Mouse (Mus musculus): ENCODE results near the gene Utp14b.

Utp14b gene

DNA sequence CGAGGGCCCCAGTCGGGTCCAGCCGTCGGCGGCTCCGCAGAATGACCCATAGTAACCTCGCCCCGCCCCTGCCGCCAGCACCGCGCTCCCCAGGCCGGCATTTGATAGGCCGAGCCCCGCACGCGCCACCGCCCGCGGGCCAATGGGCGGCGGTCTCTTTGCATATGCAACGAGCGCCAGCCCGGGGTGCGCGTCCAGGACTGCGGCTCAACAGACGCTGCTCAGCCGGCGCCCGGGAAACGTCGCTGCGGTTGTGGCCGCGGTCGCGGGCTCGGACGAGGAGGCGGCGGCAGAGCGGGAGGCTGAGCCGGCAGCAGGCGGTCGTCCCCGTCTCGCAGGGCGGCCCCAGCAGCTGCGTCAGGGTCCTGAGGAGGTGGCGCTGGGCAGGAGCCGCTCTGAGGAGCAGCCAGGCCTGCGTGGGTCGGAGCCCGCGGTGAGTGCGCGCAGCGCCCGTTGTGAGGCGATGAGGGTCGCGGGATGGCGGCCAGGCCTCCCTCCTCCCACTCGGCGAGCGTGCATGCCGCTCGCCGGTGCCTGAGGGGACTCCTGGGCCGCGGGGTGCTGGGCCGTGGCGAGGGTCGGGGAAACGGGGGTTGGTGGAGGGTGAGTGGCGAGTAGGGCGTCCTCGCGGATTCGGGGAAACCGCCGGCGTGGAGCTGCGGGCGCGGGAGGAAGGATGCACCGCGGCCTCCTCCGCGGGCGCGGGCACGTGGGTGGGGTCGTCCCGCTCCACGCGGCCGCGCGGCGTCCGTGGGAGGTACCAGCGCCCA lies at the start of gene Utp14b, which contains the start of gene Acsl3:
TSS of gene Utp14b (plus strand) at position 368 of the 770 bp plus-strand sequence.
TSS of gene Acsl3 (plus strand) at position 155 of the 770 bp plus-strand sequence.
- peak; percentile 94 for DNase-seq (ENCODE audit: low spot score)

DNA sequence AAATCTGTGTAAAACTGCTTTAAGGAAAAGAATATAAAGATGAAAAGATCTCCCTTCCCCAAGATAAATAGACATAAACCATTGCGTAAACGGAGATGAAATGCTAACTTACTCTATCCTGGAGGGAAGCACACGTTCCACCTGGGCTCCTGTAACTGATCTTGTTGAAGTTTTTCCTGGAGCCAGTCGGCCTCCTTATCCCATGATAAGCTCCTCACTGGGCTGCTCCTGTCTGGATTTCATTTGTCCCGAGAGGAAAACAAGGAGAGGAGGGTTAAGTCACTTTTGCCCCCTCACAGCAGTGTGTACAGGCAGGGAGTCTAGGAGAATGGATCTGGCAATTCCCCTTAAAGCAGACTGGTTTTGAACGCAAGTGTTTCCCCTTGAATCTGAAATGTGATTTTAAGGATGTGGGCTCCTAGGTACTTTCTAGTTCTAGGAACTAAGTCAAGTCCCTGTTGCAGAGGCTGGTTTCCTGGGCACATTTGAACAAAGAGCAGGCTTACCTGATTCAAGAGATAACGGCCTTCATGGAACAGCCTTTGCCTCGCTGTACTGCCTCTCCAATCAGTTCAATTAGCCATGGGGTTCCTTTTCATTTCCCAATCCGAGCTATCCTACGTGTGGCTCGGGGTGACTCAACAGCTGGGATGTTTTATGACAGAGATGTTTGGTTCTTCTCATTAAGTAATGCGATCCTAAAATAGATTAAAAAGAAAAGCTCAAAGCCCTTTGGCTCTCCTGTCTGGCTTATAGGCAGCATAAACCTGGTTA lies 48.5 kb upstream of the Utp14b start:
- DNase-seq (ENCODE audit: low spot score): no peak

DNA sequence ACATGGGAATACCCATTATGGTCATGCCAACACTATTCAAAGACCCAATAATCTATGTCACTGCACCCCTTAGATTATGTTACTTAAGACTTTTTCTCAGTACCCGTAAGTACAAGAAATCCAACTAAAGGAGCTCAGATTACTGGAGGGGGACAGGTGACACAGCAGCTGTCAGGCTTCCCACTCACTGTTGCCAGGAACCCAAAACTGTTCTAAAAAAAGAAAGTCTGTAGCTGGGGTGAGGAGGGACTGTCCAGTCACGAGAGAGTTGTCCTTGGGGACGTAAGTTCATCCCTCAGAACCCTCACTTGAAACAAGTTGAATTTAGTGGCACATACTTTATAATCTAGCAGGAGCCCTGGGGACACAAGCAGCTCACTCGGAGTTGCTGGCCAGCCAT lies 46.8 kb upstream of the Utp14b start:
- no peak for DNase-seq (ENCODE audit: low spot score)

DNA sequence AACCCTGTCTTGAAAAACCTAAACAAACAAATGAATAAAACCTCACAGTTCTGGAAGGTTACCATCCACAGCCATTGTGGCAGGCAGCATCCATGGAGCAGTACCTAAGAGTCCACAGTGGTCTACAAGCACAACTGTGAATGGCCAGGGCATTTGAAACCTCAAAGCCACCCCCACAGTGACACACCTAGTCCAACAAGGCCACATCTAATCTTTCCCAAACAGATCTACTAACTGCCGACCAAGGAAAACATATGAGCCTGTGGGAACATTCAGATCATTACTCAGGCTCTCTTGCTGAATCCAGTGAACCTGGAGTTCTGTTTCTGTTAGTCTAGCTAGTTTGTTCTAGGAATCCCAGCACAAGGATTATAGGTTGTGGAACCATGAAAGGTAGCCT lies 44.9 kb upstream of the Utp14b start:
- no peak for DNase-seq (ENCODE audit: low spot score)

DNA sequence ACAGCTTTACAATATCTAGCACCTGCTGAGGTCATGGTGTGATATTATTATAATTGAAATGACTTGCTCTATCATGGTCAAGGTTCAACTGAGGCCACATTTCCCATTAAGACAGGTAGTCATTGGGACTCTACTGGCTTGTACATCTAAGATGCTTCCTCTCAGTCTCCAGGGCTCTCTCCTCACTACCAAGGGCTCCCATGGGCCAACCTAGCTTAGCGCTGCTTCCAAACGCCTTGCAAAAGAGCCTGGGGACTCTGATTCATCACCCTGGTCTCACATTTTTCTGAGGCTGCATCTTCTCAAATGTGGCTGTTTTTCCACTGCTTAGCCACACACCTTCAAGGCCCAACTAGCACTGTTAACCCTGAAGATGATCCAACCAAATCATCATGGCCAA lies 33.5 kb upstream of the Utp14b start:
- no peak for DNase-seq (ENCODE audit: low spot score)

DNA sequence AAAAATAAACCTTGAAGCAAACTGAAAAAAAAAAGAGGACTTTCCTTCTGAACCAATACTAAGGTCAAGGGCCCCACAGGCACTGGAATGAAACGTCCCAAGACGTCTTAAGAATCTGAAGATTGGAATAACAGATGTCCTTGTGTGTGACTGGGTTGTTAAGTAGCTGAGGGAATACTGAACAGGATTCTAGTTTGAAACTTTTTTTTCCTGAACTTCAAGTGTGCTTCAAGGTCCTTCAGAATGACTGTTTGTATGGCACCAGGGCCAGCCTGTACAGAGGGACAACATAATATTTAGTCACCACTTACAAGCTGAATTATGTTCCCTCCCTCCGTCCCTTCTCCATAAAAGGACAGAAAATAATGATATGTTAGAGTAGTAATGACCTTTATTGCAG lies 23.4 kb upstream of the Utp14b start:
- DNase-seq (ENCODE audit: low spot score): no peak

DNA sequence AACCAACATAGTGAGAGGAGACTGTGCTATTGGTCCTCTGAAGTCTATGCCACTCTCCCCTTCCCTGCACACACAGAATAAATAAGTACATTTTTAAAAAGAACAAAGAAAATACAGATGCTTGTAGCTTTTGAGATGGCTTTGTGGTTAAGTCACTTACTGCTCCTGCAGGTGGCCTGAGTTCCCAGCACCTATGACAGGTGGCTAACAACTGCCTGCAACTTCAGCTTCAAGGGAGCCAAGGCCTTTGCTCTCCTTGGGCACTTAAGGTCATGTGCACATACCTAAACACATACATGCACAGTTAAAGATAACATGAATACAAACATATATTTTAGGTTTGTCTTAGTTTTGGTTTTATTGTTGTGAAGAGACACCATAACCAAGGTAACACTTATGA lies 17.0 kb upstream of the Utp14b start:
- DNase-seq (ENCODE audit: low spot score): no peak

DNA sequence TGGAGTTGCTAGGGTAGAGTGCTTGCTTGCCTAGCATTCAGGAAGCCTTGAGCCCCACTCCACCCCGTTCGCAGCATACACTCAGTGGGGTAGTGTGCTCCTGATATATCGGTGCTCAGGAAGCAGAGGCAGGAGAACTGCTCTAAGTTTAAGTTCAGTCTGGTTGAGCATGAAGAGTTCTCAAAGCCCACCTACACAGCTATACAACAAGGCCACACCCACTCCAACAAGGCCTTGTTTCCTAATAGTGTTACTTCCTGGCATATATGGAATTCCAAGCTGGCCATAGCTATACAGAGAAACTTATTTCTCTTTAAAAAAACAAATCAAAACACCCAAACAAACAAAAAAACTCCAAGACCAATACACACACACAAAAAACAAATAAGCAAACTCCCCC lies 16.0 kb upstream of the Utp14b start:
- DNase-seq (ENCODE audit: low spot score): no peak

DNA sequence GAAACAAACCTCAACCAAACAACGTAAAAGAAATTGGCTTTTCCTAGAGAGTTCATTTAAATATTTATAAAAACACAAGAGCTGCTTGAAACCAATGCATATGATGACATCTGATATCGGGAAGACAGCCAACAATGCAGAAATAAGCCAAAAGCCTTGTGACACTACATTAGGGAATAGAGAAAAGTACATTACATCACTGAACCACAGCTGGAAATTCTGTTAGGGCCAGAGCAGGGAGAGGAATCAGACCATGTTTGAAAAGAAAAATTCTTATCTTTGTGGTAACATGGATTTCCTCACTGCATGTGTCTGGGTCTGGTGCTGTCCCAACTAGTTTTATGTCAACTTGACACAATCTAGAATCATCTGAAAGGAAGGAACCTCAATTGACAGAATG lies 15.6 kb upstream of the Utp14b start:
- no peak for DNase-seq (ENCODE audit: low spot score)

DNA sequence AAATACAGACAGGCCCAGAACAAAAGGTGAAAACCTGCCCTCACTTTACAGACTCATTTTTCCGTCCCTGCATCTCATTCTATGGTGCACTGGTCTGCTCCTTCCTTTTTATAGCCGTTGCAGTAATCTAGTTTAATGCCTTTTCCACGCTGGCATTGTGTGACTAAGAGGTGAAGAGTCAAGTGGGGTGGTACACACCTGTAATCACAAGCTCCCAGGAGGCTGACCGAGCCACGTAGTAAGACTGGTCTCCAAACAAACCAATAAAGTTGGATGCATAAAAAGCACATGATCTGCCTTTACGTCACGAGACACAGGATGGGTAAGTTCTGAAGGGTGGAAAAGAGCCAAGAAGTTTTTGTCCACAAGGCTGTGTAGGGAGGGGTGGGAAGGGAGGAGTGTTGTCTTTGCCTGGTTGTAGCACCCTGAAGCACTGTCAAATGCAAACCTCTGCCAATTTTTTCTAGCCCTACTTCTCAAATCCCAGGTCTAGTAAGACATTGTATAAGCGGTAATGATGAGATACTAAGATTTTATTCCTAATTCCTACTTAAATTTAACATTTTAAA lies 10.4 kb upstream of the Utp14b start:
- DNase-seq (ENCODE audit: low spot score): no peak

DNA sequence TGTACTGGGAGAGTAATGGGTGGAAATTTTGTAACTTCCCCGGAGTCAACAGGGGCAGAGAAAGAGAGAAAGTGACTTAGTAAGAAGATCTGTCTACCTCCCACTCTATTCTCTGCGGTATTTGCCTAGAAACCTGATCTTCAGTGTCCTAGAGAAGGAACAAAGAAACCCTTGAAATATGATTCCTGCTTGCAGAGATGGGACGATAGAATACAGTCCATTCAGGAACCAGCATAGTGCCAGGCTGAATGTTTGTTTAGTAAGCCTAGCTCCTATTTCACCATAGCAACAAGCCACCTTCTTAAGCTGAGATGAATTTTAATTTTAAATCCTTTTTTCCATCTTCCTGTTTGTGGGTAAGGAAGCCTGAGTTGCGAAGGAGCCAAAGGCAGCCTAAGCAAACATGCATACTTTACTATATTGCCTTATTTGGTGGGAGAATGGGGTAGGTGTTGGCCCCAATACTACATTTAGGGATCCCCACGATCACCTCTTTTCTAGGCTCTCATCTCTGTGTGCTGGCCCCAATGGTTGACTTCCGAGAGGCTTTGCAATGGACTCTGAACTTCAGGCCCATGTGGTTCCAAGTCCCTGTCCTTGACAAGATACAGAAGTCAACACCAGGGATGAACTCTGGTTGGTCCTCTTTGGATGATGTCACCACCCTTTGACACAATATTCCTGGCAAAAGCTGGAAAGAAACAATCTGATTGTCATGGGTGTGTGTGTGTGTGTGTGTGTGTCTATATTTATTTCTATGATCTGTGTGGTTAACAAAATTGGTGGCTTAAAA lies 8.4 kb upstream of the Utp14b start:
- no peak for DNase-seq (ENCODE audit: low spot score)

DNA sequence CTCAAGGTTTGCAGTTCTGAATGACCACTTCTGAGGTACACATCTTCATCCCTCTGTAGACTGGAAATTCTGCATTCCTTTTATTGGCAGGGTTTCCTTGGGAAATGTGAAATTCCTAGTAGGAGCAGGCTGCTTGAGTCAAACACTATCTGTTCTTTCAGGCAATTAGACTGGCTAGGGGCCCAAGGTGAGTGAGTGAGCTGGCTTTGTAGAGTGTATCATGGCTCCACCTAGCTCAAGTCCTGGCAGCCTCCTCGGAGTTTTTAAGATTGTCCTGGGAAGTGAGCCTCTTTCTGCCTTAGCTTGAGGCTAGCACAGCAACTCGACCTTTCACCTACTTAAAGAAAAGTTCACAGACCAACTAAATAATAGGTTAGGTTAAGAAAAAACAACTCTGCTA lies 1.4 kb upstream of the Utp14b start:
- DNase-seq (ENCODE audit: low spot score): no peak

DNA sequence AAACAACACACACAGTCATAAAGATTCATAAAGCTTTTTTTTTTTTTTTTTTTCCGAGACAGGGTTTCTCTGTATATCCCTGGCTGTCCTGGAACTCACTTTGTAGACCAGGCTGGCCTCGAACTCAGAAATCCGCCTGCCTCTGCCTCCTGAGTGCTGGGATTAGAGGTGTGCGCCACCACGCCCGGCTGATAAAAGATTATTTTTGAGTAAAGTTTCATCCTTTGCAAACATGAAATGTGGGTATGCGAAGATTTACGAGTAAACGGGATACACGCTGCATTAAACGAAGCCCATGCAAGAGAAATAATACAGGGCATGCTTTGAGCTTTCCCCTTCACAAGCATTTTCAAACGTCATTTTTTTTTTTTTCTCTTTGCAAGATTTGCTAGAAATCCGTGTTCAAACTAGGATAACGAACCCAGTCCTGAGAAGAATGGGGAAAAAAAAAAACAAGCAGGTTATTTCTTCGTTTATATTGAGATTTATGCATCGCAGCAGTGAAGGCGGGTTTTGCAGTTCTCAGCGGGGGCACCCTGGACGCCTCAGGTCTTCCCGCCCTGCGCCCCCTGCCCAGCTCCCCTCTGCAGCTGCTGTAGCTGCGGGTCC lies 713 bp upstream of the Utp14b start:
- DNase-seq (ENCODE audit: low spot score): no peak

DNA sequence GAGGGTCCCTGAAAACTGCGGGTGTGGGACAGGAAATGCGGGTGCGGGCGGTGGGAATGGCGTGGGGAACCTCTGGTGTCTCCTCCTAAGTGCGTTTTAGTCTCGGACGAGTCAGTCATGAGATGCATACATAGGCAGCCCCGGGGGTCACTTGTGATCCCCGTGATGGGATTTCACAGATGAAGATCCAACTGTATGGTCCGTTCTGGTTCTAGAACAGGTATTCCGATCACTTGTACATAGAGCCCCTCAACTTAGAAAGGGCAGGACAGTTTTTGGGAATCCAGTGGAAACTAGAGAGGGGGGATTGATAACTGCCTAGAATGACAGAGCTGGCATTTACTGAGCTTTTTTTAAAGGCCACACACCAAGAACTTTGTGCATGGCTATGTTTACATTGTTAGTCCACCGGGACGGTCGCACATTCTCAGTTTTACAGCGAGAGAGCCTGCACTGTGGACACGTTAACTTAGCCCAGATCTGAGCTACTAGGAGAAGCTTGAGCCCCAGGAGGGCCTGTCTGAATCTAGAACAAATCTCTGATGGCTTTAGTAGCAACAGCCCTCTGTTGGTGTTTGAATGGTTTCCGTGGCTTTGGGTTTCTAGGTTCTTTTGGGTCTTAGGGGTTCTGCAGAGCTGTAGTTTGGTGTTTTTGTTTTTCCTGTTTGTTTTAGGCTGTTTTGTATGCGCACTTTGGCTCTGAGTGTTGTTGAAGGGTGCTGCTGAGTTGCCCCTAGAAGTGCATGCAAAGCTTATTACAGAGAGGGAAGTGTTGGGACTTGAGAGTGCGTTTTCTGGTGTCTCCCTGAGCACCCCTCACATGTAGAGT lies 817 bp downstream of the Utp14b start:
- no peak for DNase-seq (ENCODE audit: low spot score)

DNA sequence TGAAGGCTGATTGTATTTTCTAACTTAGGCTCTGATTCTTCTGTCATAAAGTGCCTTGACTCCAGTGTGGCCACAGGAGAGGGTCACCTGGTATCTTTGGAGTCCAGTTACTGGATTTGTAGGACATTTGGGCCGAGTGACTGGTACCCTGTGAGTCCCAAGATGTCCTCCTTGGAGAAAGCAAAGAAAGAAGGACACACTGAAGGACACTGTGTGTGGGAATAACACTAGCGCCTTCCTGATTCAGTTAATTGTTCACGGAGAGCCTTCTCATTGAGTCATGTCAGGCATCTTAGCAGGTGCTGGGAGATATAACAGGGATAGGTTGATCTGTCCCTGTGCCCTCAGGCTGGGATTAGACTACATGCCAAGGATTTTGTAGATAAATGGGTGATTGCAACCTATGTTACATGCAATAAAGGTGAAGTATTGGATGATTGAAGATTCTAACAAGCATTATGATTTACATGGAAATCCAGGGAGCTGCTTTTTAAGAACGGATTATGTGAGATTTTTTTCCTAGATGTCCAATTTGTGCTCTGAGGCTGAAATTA lies 1.5 kb downstream of the Utp14b start:
- no peak for DNase-seq (ENCODE audit: low spot score)

DNA sequence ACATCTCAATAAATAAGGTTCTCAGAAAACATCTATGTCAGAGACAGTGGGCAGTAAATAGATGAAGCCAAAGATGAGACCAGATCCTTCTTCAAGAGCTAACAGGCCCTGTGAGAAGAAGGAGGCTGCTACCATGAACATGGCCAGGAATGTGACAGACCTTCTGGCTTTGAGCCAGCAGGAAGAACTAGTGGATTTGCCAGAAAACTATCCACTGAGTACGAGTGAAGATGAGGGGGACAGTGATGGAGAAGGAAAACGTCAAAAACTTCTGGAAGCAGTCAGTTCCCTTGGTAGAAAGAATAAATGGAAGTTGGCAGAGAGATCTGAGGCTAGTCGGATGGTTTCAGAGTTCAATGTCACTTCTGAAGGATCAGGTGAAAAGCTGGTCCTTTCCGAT lies 6.5 kb downstream of the Utp14b start:
- DNase-seq (ENCODE audit: low spot score): no peak

DNA sequence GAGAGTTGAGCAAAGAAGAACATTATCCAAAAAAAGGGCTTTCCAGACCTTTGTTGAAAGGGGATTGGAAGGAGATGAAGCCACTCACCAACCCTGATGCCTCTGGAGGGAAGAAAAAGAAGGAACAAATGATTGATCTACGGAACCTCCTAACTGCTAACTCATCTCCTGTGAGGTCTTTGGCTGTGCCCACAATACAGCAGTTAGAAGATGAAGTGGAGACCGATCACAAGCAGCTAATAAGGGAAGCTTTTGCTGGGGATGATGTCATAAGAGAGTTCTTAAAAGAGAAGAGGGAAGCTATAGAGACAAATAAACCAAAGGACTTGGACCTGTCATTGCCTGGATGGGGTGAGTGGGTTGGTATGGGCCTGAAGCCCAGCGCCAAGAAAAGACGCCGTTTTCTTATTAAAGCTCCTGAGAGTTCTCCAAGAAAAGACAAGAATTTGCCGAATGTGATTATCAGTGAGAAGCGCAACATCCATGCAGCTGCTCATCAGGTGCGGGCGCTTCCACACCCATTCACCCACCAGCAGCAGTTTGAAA lies 8.2 kb downstream of the Utp14b start:
- no peak for DNase-seq (ENCODE audit: low spot score)

DNA sequence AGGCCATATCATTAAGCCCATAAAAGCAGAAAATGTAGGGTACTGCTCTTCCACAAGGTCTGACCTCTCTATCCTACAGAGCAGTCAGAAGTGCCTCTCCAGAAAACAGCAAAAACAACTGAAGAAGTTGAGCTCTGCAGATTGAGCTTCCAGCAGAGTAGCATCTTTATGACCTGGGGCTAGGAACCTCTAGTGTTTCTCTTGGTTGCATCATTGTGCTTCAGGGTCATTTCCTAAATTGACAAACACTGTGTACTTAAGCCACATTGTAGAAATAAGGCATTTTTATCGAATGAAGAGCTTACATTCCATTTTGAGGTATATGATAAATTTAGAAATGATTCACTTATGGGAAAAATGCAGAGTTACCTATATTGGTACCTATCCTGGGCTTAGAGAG lies 8.7 kb downstream of the Utp14b start:
- DNase-seq (ENCODE audit: low spot score): no peak

DNA sequence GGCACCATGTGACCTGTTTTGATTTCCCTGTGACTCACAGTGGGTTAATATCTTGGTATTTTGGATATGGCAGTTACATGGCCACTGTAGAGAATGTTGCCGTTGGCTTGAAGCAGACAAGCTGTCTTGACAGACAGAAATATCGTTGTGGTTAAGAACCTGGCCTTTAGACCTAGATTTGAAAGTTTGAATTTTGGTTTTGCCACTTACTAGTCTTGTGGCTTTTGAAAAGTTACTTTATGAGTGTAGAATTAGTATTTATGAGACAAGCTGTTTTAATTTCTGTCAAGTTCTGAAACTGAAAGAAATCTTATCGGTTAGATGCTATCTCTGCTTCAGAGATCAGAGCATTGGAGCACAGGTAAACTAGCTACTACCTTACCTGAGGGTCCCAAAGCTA lies 24.5 kb downstream of the Utp14b start:
- no peak for DNase-seq (ENCODE audit: low spot score)

DNA sequence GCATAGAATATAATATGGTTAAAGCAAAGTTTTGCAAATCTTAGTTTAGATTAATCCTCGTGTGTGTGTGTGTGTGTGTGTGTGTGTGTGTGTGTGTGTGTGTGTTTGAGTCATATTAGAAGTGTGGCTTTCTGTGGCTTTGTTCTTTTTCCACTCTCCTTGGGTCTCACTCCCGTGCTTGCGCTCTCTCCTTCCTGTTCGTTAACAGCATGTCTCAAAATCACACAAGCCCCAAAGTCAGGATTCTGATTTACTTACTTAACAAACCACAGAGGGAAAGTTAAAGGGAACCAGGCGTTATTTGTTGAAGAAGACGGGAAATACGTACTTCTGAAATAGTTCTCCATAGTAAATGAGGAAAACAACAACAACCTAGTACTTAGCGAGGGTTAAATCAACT lies 26.3 kb downstream of the Utp14b start:
- DNase-seq (ENCODE audit: low spot score): no peak
